Mouse (Mus musculus) MEL (cell line): ENCODE data around the gene Olfr52. TPM values are rescaled to one million over a fixed set of nuclear protein-coding genes. Genes with fewer than 3 reads are reported as not detected.

Source experiments
- DNase-seq: peaks from one replicate; pipeline ENCODE4 v3.0.0; 2011; ENCODE audit warnings: low read depth, low spot score
- H3K27ac ChIP-seq: 2 replicates; pipeline ENCODE4 v1.5.1; 2012; ENCODE audit warnings: low read depth, mild to moderate bottlenecking, control low read depth, low read length, moderate library complexity; ENCODE audit not compliant: control insufficient read depth
- H3K27me3 ChIP-seq, 2 experiments: fragments of 150-350 bp in 1 of 2; sonication (generic) in 1 of 2; 2 replicates each; pipeline ENCODE4 v1.6.1; 2012; ENCODE audit warnings: low read length in 2 of 2, mild to moderate bottlenecking in 2 of 2, improper control_type of control experiment in 1 of 2, moderate library complexity in 1 of 2; ENCODE audit not compliant: insufficient read depth in 2 of 2, control insufficient read depth in 1 of 2
- H3K36me3 ChIP-seq, 2 experiments: 2 replicates each; pipeline ENCODE4 v1.6.1; 2012 to 2014; ENCODE audit warnings: low read length in 2 of 2, improper control_type of control experiment in 1 of 2, inconsistent platforms in 1 of 2, mild to moderate bottlenecking in 1 of 2; ENCODE audit not compliant: insufficient read depth in 2 of 2, control insufficient read depth in 1 of 2
- H3K4me1 ChIP-seq, 2 experiments: fragments of 150-350 bp in 1 of 2; sonication (generic) in 1 of 2; 2 replicates each; pipeline ENCODE4 v1.6.1; 2012; ENCODE audit warnings: low read length in 2 of 2, improper control_type of control experiment in 1 of 2, mild to moderate bottlenecking in 1 of 2; ENCODE audit not compliant: insufficient read depth in 2 of 2, control insufficient read depth in 1 of 2
- H3K4me3 ChIP-seq, 2 experiments: fragments of 150-350 bp in 1 of 2; sonication (generic) in 1 of 2; 2 replicates each; pipeline ENCODE4 v1.5.1; 2012; ENCODE audit warnings: low read depth in 2 of 2, low read length in 2 of 2, mild to moderate bottlenecking in 2 of 2, moderate library complexity in 2 of 2, control low read depth in 1 of 2, improper control_type of control experiment in 1 of 2; ENCODE audit not compliant: control insufficient read depth in 1 of 2, insufficient read depth in 1 of 2
- H3K79me2 ChIP-seq: 2 replicates; pipeline ENCODE4 v1.6.1; 2012; ENCODE audit warnings: mild to moderate bottlenecking, low read length, moderate library complexity; ENCODE audit not compliant: control insufficient read depth, poor library complexity, insufficient read depth
- H3K9ac ChIP-seq: 2 replicates; pipeline ENCODE4 v1.6.1; 2012; ENCODE audit warnings: low read depth, mild to moderate bottlenecking, control low read depth, low read length, moderate library complexity; ENCODE audit not compliant: control insufficient read depth, poor library complexity, severe bottlenecking
- H3K9me3 ChIP-seq: fragments of 150-350 bp; sonication (generic); replicated peaks from 2 replicates; pipeline ENCODE4 v1.6.1; 2012; ENCODE audit warnings: mild to moderate bottlenecking, low read length, improper control_type of control experiment, moderate library complexity; ENCODE audit not compliant: insufficient read depth
- CTCF ChIP-seq, 3 experiments: IDR thresholded peaks in 2 of 3; conservative IDR thresholded peaks in 1 of 3; 2 replicates each; pipeline ENCODE4 v1.5.1; 2011 to 2012; ENCODE audit warnings: low read length in 3 of 3, low read depth in 2 of 3, mild to moderate bottlenecking in 2 of 3, improper control_type of control experiment in 1 of 3, inconsistent platforms in 1 of 3, mixed read lengths in 1 of 3, moderate library complexity in 1 of 3; ENCODE audit not compliant: control insufficient read depth in 1 of 3, insufficient read depth in 1 of 3, poor library complexity in 1 of 3, severe bottlenecking in 1 of 3
- GATA1 ChIP-seq: IDR thresholded peaks from 2 replicates; pipeline ENCODE4 v1.6.1; 2011; ENCODE audit warnings: low read depth, low read length, improper control_type of control experiment
- MAFK ChIP-seq: IDR thresholded peaks from 2 replicates; pipeline ENCODE4 v1.6.1; 2011; ENCODE audit warnings: low read depth, mild to moderate bottlenecking, low read length, improper control_type of control experiment, borderline replicate concordance
- MAZ ChIP-seq: IDR thresholded peaks from 2 replicates; pipeline ENCODE4 v1.6.1; 2012; ENCODE audit warnings: low read depth, mild to moderate bottlenecking, inconsistent platforms, low read length, improper control_type of control experiment
- MYC ChIP-seq: IDR thresholded peaks from 2 replicates; pipeline ENCODE4 v1.6.1; 2011; ENCODE audit warnings: low read depth, mild to moderate bottlenecking, low read length, improper control_type of control experiment, moderate library complexity
- POLR2AphosphoS2 ChIP-seq: IDR thresholded peaks from 2 replicates; pipeline ENCODE4 v1.6.1; 2011; ENCODE audit warnings: low read length, improper control_type of control experiment
- USF1 ChIP-seq: IDR thresholded peaks from 2 replicates; pipeline ENCODE4 v1.6.1; 2014; ENCODE audit warnings: low read depth, mild to moderate bottlenecking, inconsistent platforms, low read length, improper control_type of control experiment, moderate library complexity
- polyA plus RNA-seq, 2 experiments: library from polyadenylated mRNA; stranded (reverse) in 1 of 2; unstranded in 1 of 2; fragments of >175 nt in 1 of 2; fragments of >200 nt in 1 of 2; gene quantifications; 2 replicates each; pipeline versions ENCODE4 v1.2.1 to v1.2.4; 2012; ENCODE audit warnings: low replicate concordance in 2 of 2, low read depth in 1 of 2; ENCODE audit not compliant: insufficient read length in 2 of 2, insufficient read depth in 1 of 2, missing spikeins in 1 of 2
- total RNA-seq: library from RNA; depleted of rRNA; stranded (reverse); fragments of 300-350 nt; gene quantifications from 2 replicates; pipeline ENCODE4 v1.2.3, GENCODE M21; 2012; rRNA removed

Olfr52 gene
- total and polyA plus RNA-seq, 3 experiments: not detected

DNA sequence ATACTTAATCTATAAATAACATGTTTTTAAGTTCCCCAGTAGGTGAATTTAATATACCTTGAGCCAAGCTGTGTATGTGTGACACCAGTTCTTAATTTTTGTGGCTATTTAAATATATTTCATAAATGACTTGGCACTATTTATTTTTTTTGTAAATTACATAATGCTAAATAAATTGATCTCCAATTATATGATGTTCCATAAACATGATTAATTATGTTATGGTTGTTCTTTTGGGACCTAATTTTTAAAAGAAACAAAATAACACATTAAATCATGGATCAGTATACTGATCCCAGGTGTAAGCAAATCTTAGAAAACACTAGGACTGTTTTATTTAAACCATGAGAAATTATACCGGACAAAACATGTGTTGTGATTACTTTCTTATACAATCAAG is 49.7 kb downstream of the Olfr52 start, which contains the start of gene Olfr1039:
Olfr1039 (minus strand) TSS at position 101 of the 400 bp plus-strand sequence.
- Histone ChIP-seq H3K36me3 (no peaks in the 10 kb centered on the region), H3K79me2 (no peaks in the 10 kb centered on the region), H3K9me3 (no peaks in the 10 kb centered on the region), H3K27me3 (no peaks in the 10 kb centered on the region), H3K9ac (no peak within 1 kb of the TSS), H3K4me1 (no peaks in the 10 kb centered on the region), H3K4me3 (no peak within 1 kb of the TSS), H3K27ac (no peak within 1 kb of the TSS)
- DNase-seq: no peak
- TF ChIP-seq MAFK (no peak), USF1 (no peak), POLR2AphosphoS2 (no peak), CTCF (IDR thresholded peaks at IDR 0.05 in 2 of 3, conservative IDR thresholded peaks at IDR 0.05 in 1 of 3; ENCODE audit: control insufficient read depth in 1 of 3, insufficient read depth in 1 of 3, low read depth in 2 of 3, low read length in 3 of 3, poor library complexity in 1 of 3, severe bottlenecking in 1 of 3) (no peak), GATA1 (no peak), MAZ (no peak), MYC (no peak)

Other genes starting within 250 kb of the Olfr52 start
- gene Olfr1028, start 235.2 kb downstream of the Olfr52 start, total RNA-seq: not detected in 2 replicates
- not detected for gene Olfr1028, start 235.2 kb downstream of the Olfr52 start, polyA plus RNA-seq
- not detected in 2 replicates for gene Olfr1029, start 211.8 kb downstream of the Olfr52 start, total RNA-seq
- gene Olfr1029, start 211.8 kb downstream of the Olfr52 start, polyA plus RNA-seq: not detected
- gene Olfr1030, start 206.4 kb downstream of the Olfr52 start, total RNA-seq: not detected in 2 replicates
- gene Olfr1030, start 206.4 kb downstream of the Olfr52 start, polyA plus RNA-seq: not detected
- gene Olfr1031, start 195.4 kb downstream of the Olfr52 start, total RNA-seq: not detected in 2 replicates
- not detected for gene Olfr1031, start 195.4 kb downstream of the Olfr52 start, polyA plus RNA-seq
- not detected in 2 replicates for gene Olfr1032, start 180.1 kb downstream of the Olfr52 start, total RNA-seq
- not detected for gene Olfr1032, start 180.1 kb downstream of the Olfr52 start, polyA plus RNA-seq
- not detected in 2 replicates for gene Olfr1033, start 165.1 kb downstream of the Olfr52 start, total RNA-seq
- not detected for gene Olfr1033, start 165.1 kb downstream of the Olfr52 start, polyA plus RNA-seq
- gene Olfr1034, start 139.8 kb downstream of the Olfr52 start, total RNA-seq: not detected in 2 replicates
- not detected for gene Olfr1034, start 139.8 kb downstream of the Olfr52 start, polyA plus RNA-seq
- gene Olfr1036, start 111.7 kb downstream of the Olfr52 start, total RNA-seq: not detected in 2 replicates
- gene Olfr1036, start 111.7 kb downstream of the Olfr52 start, polyA plus RNA-seq: not detected
- not detected in 2 replicates for gene Olfr1037, start 98.3 kb downstream of the Olfr52 start, total RNA-seq
- not detected for gene Olfr1037, start 98.3 kb downstream of the Olfr52 start, polyA plus RNA-seq
- not detected in 2 replicates for gene Olfr1039, start 49.8 kb downstream of the Olfr52 start, total RNA-seq
- not detected for gene Olfr1039, start 49.8 kb downstream of the Olfr52 start, polyA plus RNA-seq
- gene Olfr1040, start 39.0 kb downstream of the Olfr52 start, total RNA-seq: not detected in 2 replicates
- not detected for gene Olfr1040, start 39.0 kb downstream of the Olfr52 start, polyA plus RNA-seq
- gene Olfr1042, start 23.8 kb downstream of the Olfr52 start, total RNA-seq: not detected in 2 replicates
- gene Olfr1042, start 23.8 kb downstream of the Olfr52 start, polyA plus RNA-seq: not detected
- gene Olfr1043, start 18.2 kb downstream of the Olfr52 start, total RNA-seq: not detected in 2 replicates
- not detected for gene Olfr1043, start 18.2 kb downstream of the Olfr52 start, polyA plus RNA-seq
- gene Olfr1044, start 7.9 kb downstream of the Olfr52 start, total RNA-seq: not detected in 2 replicates
- not detected for gene Olfr1044, start 7.9 kb downstream of the Olfr52 start, polyA plus RNA-seq
- not detected in 2 replicates for gene Olfr1045, start 17.3 kb upstream of the Olfr52 start, total RNA-seq
- not detected for gene Olfr1045, start 17.3 kb upstream of the Olfr52 start, polyA plus RNA-seq
- not detected in 2 replicates for gene Olfr1046, start 33.6 kb upstream of the Olfr52 start, total RNA-seq
- gene Olfr1046, start 33.6 kb upstream of the Olfr52 start, polyA plus RNA-seq: not detected
- not detected in 2 replicates for gene Olfr1047, start 45.7 kb upstream of the Olfr52 start, total RNA-seq
- not detected for gene Olfr1047, start 45.7 kb upstream of the Olfr52 start, polyA plus RNA-seq
- not detected in 2 replicates for gene Olfr1048, start 54.6 kb upstream of the Olfr52 start, total RNA-seq
- not detected for gene Olfr1048, start 54.6 kb upstream of the Olfr52 start, polyA plus RNA-seq
- not detected in 2 replicates for gene Olfr1049, start 72.6 kb upstream of the Olfr52 start, total RNA-seq
- gene Olfr1049, start 72.6 kb upstream of the Olfr52 start, polyA plus RNA-seq: not detected
- gene Olfr1051, start 93.4 kb upstream of the Olfr52 start, total RNA-seq: not detected in 2 replicates
- not detected for gene Olfr1051, start 93.4 kb upstream of the Olfr52 start, polyA plus RNA-seq
- not detected in 2 replicates for gene Olfr1052, start 106.8 kb upstream of the Olfr52 start, total RNA-seq
- gene Olfr1052, start 106.8 kb upstream of the Olfr52 start, polyA plus RNA-seq: not detected
- gene Olfr1053, start 129.6 kb upstream of the Olfr52 start, total RNA-seq: not detected in 2 replicates
- not detected for gene Olfr1053, start 129.6 kb upstream of the Olfr52 start, polyA plus RNA-seq
- not detected in 2 replicates for gene Olfr1054, start 149.8 kb upstream of the Olfr52 start, total RNA-seq
- gene Olfr1054, start 149.8 kb upstream of the Olfr52 start, polyA plus RNA-seq: not detected
- gene Olfr1055, start 164.6 kb upstream of the Olfr52 start, total RNA-seq: 0.29 and 0.65 TPM in 2 replicates
- not detected for gene Olfr1055, start 164.6 kb upstream of the Olfr52 start, polyA plus RNA-seq
- not detected in 2 replicates for gene Olfr1056, start 176.8 kb upstream of the Olfr52 start, total RNA-seq
- gene Olfr1056, start 176.8 kb upstream of the Olfr52 start, polyA plus RNA-seq: not detected
- not detected in 2 replicates for gene Olfr1057, start 192.7 kb upstream of the Olfr52 start, total RNA-seq
- not detected for gene Olfr1057, start 192.7 kb upstream of the Olfr52 start, polyA plus RNA-seq
- gene Olfr1058, start 202.9 kb upstream of the Olfr52 start, total RNA-seq: not detected in 2 replicates
- gene Olfr1058, start 202.9 kb upstream of the Olfr52 start, polyA plus RNA-seq: not detected
- not detected in 2 replicates for gene Olfr1061, start 228.4 kb upstream of the Olfr52 start, total RNA-seq
- not detected for gene Olfr1061, start 228.4 kb upstream of the Olfr52 start, polyA plus RNA-seq
- gene Olfr1062, start 241.1 kb upstream of the Olfr52 start, total RNA-seq: not detected in 2 replicates
- not detected for gene Olfr1062, start 241.1 kb upstream of the Olfr52 start, polyA plus RNA-seq